Mouse (Mus musculus) monocyte, adult 2 months (primary cell): Measurements from ENCODE around the gene Xxylt1.

Experiments
- DNase-seq, 2 experiments: peaks; one replicate each; pipeline ENCODE4 v3.0.0; 2022; ENCODE audit warnings: low spot score in 2 of 2, low read depth in 1 of 2

The Xxylt1 gene

DNA sequence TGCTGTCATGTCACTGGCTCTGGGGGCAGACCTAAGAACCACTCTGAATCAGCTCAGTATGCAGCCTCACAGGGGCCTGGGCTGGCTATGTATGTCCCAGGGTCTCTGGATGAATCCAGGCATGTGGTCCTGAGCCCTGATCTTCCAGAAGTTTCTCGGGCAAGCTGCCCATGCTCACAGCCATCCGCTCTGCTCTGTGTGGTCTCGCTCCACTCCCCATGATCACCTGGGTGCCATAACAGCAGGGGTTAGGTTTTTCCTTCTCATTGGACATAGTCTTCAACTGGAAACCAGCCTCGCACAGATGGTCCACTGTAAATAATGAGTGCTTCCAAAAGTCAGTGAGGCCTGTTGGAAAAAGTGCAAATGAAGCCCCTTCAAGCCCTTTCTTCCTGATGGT, 121.0 kb downstream of the Xxylt1 start:
- no peak for DNase-seq

DNA sequence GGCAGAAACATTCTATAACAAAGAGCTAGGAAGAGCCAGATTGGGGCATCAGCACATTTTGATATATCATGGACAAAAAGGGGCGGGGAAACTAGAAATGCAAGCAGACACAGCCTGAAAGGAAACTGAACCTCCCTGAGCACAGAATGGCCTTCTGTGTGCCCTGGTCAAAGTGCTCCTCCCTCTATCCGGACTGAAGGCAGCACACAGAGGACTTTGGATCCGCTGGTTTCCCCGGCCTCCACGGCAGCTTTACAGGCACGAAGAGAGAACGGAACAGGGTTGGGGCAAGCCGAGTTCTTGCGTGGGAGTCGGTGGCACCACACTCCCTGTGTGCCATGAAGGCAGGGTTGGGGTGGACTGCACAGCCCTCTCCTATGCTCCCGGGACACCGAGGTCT, 121.5 kb downstream of the Xxylt1 start:
- DNase-seq, result no peak

DNA sequence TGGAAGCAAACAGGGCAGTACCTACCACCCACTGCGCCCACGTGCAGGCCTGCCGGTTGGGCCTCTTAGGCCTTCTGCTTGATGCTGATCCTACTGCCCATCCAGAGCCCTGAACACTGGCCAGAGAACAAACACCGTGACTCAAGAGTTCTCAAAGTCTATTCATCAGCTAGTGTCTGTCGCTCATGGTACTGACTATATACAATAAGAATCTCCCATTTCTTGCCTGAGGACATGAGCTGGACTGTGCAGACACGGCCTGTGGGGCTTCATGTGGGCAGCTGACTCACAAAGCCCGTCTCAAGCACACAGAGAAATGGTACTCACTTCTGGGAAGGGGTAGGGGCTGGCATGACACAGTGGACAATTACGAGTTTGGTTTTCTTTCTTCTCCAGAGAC, 125.1 kb downstream of the Xxylt1 start:
- no peak for DNase-seq

DNA sequence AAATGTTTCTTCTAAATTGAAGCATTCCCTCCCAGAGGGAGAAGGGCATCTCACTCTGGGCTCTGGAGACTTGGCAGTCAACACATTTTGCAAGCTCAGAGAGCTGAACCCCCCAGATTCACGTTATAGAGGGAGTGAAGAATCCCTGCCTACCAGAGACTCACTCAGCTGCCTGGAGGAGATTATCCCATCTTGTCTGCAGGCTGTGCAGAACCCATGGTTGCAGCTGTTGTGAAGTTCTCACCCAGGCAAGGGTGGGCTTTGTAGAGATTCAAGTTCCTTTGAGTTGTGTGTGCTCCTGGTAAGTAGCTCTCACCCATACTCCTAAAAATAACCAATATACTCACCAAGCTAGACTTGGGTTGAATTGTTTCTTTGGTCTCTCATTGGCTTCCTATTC, 132.6 kb downstream of the Xxylt1 start:
- no peak for DNase-seq

DNA sequence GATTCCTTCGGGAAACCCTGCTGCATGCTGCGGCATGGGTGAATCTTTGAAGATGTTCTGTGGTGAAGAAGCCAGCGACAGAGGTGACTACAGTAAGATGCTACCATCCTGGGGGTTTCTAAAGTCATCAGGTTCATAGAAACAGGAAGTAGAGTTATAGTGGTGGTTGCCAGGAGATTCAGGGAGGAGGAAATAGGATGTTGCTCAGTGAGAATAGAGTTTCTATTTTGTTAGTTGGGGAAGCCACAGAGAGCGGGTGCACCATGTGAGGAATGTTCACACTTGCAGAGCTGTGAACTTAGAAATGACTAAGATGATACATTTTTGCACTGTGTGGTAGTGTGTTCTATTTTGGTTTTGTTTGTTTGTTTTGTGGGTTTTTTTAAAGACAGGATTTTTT, 133.0 kb downstream of the Xxylt1 start:
- peak in 1 of 2 experiments; percentile 30 for DNase-seq

DNA sequence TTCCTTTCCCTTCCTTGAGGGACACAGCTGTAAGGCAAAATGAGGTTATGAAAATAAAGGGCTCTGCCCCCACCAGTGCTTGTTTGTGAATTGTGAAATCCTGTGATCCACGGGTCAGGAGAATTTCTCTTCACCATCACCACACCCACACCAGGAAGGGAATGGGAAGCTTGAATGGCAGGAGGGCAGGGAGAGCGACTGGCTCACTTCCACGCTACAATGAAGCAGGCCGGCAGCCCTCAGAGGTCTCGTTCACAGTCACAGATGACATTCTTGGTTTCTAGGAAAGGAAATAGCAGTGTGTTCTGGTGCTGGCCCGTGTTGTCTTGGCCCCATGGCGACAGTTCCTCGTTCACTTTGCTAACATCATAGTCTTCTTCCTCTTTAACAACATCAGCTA, 136.3 kb downstream of the Xxylt1 start:
- DNase-seq, result peak in 1 of 2 experiments; percentile 25

DNA sequence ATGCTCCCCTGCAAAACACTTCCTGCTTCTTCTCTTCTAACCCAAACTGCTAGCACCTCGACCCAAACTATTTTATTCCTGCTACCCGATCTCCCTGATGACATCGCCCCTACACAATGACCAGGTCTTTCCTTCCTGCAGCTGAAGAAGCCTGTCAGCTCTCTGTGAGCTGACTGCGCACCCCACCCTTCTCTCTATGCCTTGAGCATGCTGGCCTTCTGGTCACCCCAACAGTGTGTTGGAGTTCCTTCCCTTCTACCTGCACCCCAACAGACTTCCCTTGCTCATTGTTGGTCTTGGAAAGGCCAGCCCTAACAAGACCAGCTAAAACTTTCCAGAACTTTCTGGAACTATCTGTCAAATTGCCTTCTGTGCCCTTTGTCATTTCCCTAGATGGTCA, 137.3 kb downstream of the Xxylt1 start:
- DNase-seq, result no peak

DNA sequence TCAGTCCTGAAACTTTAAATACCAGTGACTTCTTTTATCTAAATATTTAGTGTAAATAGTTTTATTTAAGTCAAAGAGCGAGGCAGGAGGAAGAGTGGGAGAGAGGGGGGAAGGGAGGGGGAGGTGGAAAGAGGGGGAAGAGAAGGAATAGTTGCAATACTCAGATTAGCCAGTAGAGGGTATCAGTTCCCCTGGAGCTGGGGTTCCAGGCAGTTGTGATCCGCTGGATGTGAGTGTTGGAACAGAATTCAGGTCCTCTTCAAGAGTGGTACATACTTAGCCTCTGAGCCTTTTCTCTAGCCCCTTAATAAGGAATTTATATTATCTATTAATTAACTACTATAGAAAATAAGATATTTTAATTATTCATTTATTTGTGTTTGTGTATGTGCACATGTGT, 140.5 kb downstream of the Xxylt1 start:
- DNase-seq, result no peak

DNA sequence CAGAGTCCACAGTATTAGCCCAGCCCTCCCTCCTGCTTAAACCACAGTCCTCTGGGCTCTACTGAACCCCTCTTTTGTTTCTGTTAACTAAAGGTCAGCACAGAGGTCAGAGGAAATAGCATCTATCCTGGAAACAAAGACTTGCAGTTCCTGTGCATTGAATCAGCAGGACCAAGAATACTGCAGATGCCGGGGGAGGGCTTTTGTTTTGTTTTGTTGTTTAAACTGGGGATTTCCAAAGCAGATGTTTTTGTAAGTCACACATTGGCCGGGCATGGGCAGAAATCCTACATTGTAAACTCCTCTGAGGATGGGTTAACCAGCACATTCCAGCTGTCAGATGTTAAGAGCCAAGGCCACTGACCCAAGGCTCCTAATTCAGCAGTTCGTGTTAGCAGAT, 141.3 kb downstream of the Xxylt1 start:
- DNase-seq, result no peak

DNA sequence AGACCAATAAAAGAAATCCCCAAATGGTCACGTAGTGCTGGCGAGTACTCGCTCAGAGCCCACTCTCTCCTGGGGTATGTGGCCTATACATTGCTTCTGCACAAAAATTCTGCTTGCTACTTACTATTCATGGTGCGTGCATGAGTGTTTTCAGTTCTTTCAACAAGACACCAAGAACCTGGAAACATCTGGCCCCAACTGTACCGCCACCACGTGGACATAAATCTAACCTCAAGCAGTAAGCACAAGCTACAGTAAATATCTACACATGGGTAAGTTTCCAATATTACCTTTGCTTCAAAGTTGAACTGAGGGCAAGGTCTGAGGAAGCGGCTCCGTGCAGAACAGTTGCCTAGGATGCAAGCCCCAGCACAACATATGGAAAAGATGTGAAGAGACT, 142.0 kb downstream of the Xxylt1 start:
- DNase-seq, result no peak

DNA sequence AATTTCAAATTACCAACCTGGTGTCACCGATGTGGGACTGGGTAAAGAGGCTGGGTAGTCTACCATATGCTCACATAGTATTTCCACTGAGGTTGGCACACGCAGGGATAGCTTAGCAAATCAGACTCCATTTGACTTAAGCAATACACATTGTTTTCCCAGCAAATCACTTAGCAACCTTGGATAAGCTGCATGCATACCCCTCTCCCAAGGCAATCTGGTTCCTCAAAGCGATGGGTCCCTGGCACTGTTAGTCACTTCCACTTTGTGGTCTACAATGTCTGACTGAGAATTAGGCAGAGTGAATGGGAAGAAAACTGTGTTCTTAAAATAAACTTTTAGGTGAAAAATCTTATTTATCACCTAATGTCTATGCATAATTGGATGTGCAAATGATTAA, 142.6 kb downstream of the Xxylt1 start:
- peak in 1 of 2 experiments; percentile 28 for DNase-seq

DNA sequence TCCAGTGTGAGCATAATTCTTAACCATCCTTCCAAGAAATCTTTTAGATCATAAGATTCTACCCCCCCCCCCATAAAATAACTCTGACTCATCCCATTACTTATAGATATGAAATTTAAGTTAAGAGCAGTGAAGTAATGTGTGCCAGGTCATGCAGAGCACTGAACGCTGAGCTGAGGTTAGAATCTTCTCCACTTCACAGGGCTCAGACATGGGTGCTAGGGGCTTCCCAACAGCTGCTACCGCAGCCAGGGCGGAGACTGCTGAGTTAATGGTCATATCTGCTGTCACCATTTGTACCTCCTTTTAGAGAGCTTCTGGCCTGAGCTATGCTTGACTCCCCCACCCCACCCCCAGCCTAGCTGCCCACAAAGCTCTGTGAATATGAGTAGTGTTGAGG, 143.6 kb downstream of the Xxylt1 start:
- no peak for DNase-seq

DNA sequence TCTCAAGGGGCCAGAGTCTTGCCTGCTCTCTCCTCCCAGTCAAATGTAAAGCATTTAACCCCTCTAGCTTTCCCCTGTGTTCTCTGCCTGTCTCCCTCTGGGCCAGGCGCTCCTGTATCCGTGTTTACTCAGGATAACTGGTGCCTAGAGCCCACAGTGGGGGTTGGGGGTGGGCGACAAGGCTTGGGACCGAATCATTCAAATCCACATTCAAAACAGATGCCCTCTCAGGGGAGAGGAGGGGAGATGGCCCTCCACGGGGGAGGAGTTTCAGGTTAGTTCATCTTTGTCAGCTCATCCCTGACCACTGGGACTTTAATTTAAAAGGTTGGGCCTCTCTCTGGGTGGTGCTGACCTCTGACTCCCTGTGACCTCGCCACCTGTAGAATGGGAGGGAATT, 144.8 kb downstream of the Xxylt1 start:
- no peak for DNase-seq

DNA sequence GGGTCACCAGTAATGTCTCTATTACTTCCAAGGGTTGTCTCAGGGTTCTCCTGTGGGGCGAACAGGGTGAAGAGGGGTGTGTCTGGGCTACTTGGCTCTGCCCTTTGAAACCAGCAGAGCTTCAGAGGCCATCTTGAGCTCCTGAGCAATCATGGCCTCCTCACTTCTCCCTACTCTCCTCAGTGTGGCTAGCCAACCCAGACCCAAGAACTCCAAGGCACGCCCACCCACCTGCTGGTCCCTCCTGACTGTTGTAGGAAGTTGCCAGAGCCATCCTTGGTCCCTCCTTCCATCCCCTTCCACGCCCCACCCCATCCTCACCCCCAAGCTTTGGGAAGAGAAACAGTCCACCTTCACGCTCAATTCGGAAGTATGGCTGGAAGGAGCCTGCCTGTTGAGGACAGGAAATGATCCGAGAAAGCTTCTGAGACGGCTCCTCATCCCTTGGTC, 145.2 kb downstream of the Xxylt1 start:
- DNase-seq, result no peak

DNA sequence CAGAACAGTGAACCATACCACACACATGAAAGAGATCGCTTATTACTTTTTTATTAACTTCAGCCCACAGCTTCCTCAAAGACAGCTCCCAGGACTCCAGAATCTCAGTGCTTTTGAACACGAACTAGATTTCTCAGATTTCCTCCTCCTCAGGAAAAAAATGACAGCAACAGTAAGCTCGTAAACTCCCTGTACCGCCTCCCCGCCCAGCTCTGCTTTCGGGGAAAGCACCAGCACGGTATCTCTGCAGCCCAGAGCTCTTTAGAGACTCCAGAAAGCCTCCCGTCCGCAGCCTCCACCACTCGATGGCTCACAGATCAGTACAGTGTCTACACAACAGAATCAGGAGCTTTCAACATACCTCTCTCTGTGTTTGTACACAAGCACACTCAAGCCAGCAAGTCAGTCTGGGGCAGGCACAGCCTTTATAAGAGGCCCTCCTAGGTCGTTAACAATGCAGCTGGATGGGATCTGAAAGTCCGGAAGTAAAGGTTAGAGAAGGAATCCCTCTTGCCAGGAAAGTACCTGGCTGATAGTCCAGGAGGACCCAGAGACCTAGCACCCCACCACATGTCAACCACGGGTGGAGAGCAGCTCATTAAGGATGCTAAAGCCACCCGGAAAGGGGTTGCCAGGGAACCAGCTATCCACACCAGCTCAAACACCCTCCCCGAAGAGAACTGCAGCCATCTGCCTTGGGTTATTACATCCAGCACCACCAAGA, 146.1 kb downstream of the Xxylt1 start:
- DNase-seq, result no peak

DNA sequence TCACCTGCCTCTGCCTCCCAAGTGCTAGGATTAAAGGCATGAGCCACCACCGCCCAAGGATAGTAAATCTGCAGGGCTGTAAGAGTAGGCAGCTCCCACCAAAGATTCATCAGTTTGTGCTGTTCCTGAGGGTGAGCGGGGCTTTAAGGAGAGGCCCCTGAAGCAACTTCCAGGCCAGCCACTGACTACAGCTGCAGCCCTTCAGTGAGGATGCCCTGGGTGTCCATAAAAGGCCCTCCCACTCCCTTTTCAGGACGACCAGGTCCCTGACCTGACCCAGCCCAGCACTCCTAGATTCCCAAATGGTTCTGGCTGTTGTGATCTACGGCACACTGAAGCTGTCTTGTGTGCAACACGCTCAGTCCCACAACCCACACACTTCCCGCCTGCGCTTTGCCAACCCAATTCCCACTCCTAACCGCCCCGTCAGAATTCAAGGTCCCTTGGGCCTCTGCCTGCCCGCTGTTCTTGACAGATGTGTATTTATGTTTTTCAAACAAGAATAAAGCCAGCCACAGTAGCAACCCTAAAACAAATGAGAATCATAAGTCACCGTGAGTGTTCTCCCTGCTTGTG, 146.9 kb downstream of the Xxylt1 start:
- no peak for DNase-seq

DNA sequence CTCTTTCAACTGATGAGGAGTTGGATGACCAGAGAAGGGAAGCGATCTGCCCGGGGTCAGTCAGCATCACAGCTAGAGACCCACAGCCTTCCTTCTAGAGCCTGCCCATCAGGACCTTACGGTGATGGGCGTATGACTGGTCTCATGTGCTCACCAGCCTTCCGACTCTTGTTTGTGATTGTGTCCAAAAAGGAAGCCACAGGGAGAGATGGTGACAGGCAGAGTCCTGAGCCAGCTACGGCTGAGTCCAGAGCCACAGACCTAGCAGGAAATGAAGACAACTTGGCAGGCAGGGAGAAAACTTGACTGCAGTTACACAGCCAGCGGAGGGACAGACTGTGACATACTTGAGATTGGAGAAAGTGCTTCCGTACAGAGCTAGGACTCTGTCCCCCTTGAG, 147.9 kb downstream of the Xxylt1 start:
- DNase-seq, result no peak

DNA sequence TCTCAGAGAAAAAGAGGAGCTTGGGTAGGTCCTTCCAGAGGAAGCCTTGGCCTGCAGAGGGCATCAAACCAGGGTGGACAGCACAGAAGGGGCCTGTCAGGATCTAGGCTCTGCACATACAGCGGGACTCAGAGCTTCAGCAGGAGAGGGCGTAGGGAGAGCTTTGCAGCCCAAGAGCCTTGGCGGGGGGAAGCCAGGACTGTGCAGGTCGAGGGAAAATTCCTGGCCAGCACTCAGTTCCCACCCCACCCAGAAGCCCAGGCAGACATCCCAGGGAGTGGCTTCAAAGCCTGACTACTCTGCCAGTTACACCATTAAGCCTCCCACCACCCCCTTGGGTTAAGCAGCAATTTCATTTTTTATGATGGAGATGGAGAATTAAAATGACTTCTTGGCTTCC, 148.4 kb downstream of the Xxylt1 start:
- DNase-seq, result no peak

DNA sequence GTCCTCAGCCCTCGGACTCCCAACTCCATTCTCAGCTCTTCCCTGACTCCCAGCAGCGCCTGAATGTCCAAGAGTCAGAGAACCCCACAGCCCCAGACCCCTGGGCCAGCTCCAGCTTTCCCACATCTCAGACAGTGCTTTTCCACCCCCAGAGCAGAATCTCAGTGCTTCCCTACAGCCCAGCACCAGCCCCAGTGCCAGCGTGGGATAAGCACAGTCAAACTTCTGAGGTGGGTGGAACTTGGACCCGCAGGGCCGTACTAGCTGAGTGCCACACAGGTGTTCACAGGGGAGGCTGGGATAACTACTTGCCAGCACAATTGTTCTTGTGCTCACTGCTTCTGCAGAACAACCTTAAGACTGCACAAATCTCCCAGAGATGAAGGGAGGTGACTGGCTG, 149.0 kb downstream of the Xxylt1 start:
- DNase-seq, result no peak

DNA sequence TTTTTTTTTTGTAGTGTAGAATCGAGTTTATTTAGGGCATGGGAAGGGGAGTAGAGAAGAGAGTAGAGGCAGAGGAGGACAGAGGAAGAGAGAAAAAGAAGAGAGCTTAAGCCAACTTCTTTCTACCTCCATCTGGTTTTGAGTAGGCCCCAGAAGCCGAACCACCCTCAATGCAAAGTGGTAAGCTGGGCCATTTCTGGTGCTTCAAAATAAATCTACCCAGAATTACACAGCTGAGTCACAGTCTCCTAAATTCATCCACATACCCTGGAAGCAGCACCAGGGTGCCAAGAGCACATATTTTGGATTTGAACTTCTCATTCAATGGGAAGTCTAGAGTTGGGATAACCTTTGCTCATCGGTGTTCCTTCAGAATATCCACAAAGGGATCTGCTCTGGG, 152.1 kb downstream of the Xxylt1 start:
- no peak for DNase-seq

DNA sequence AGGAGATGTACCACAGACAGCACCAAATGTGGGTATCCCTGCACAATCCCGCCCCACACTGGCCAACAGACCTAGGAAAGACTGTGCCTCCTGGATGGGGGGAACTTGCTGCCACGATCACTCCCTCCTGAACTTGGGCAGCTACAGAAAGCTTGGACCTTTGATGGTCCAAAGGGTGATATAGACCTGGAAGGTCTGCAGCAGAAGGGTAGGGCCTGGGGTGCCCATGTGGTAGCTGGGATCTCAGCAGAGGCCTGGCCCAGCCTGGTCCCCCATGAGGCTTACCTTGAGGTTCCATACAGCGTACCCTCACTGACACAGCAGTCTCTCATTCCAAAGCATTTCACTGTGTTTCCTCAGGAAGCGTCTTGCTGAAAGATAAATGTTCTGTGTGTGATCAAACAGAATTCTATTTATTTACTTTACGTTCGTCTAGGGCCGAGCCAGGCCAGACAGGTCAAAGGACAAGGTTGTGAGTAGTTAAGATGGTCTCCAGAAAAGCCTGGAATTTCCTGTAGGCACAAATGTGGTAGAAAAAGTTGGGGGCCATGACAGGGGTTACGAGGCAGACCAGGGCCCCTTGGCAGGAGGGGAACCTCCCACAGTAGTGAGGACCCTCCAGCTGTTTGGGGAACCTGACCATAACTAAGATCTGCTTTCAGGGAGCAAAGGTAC, 153.0 kb downstream of the Xxylt1 start:
- DNase-seq, result no peak

DNA sequence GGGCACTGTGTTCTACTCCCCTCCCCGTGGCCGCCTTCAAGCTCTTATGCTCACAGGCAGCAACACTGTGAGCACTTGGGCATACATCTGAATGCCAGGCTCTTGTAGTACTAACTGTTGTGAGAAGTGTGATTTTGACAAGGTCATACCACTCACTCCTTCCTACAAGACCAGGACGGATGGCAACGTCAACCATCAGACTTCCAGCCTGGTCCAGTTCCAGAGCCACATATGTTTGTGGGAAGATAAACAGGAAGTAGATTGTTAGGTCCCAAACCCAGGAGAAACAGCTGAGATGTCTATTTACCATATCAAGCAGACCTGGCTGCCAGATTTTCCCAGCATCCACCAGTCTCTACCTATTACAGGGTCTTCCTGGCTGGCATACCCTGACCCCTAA, 155.7 kb downstream of the Xxylt1 start:
- DNase-seq, result no peak

DNA sequence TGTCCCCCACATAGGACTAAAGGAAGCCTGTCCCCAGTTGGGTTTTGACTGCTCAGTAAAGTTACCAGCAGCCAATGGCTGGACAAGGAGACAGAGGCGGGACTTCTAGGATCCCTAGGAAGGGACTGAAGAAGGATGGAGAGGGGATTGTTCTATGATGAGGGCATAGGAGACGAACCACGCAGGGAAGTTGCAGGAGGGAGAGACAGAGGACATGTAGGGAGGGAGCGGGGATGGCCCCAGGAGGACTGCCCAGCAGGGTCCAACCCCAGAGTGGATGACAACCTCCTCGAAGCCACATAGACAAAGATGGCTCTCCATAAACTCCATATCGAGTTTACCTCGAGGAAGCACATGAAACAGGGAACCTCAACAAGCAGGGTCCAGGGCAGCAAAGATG, 157.3 kb downstream of the Xxylt1 start:
- no peak for DNase-seq
